Mouse (Mus musculus) MEL (cell line): ENCODE measurements around the gene Mbd6.

Source experiments
- CTCF ChIP-seq, 3 experiments: IDR thresholded peaks in 2 of 3; conservative IDR thresholded peaks in 1 of 3; 2 replicates each; pipeline ENCODE4 v1.5.1; 2011 to 2012; ENCODE audit warnings: low read length in 3 of 3, low read depth in 2 of 3, mild to moderate bottlenecking in 2 of 3, improper control_type of control experiment in 1 of 3, inconsistent platforms in 1 of 3, mixed read lengths in 1 of 3, moderate library complexity in 1 of 3; ENCODE audit not compliant: control insufficient read depth in 1 of 3, insufficient read depth in 1 of 3, poor library complexity in 1 of 3, severe bottlenecking in 1 of 3
- HCFC1 ChIP-seq: IDR thresholded peaks from 2 replicates; pipeline ENCODE4 v1.6.1; 2012; ENCODE audit warnings: low read depth, mild to moderate bottlenecking, inconsistent platforms, low read length, improper control_type of control experiment, moderate library complexity
- MEF2A ChIP-seq: IDR thresholded peaks from 2 replicates; pipeline ENCODE4 v1.6.1; 2014; ENCODE audit warnings: low read depth, mild to moderate bottlenecking, inconsistent platforms, low read length, improper control_type of control experiment; ENCODE audit not compliant: poor library complexity, insufficient replicate concordance, severe bottlenecking; ENCODE audit errors: extremely low read depth
- MYB ChIP-seq: IDR thresholded peaks from 2 replicates; pipeline ENCODE4 v1.6.1; 2011; ENCODE audit warnings: mild to moderate bottlenecking, low read depth, low read length, improper control_type of control experiment
- MYC ChIP-seq: IDR thresholded peaks from 2 replicates; pipeline ENCODE4 v1.6.1; 2011; ENCODE audit warnings: low read depth, mild to moderate bottlenecking, low read length, improper control_type of control experiment, moderate library complexity
- NELFE ChIP-seq: IDR thresholded peaks from 2 replicates; pipeline ENCODE4 v1.6.1; 2011; ENCODE audit warnings: low read depth, low read length, improper control_type of control experiment
- NRF1 ChIP-seq: IDR thresholded peaks from 2 replicates; pipeline ENCODE4 v1.6.1; 2014; ENCODE audit warnings: low read depth, mild to moderate bottlenecking, inconsistent platforms, low read length, improper control_type of control experiment, moderate library complexity; ENCODE audit not compliant: poor library complexity, insufficient read depth, severe bottlenecking
- POLR2A ChIP-seq, 2 experiments: IDR thresholded peaks; 2 replicates each; pipeline ENCODE4 v1.6.1; 2011 to 2012; ENCODE audit warnings: low read length in 2 of 2, mild to moderate bottlenecking in 2 of 2, control low read depth in 1 of 2, improper control_type of control experiment in 1 of 2, low read depth in 1 of 2, moderate library complexity in 1 of 2; ENCODE audit not compliant: control insufficient read depth in 1 of 2, insufficient read depth in 1 of 2, poor library complexity in 1 of 2
- POLR2AphosphoS5 ChIP-seq: IDR thresholded peaks from 2 replicates; pipeline ENCODE4 v1.6.1; 2012; ENCODE audit warnings: low read depth, borderline replicate concordance, mild to moderate bottlenecking, inconsistent platforms, low read length, moderate library complexity, mixed read lengths
- USF1 ChIP-seq: IDR thresholded peaks from 2 replicates; pipeline ENCODE4 v1.6.1; 2014; ENCODE audit warnings: low read depth, mild to moderate bottlenecking, inconsistent platforms, low read length, improper control_type of control experiment, moderate library complexity
- USF2 ChIP-seq, 2 experiments: IDR thresholded peaks; 2 replicates each; pipeline ENCODE4 v1.6.1; 2011 to 2012; ENCODE audit warnings: improper control_type of control experiment in 2 of 2, low read length in 2 of 2, borderline replicate concordance in 1 of 2, inconsistent platforms in 1 of 2, low read depth in 1 of 2, mild to moderate bottlenecking in 1 of 2; ENCODE audit not compliant: insufficient read depth in 1 of 2
- ZC3H11A ChIP-seq: IDR thresholded peaks from 2 replicates; pipeline ENCODE4 v1.6.1; 2012; ENCODE audit warnings: low read depth, mild to moderate bottlenecking, inconsistent platforms, low read length, improper control_type of control experiment
- ZKSCAN1 ChIP-seq: IDR thresholded peaks from 2 replicates; pipeline ENCODE4 v1.6.1; 2012; ENCODE audit warnings: low read depth, mild to moderate bottlenecking, inconsistent platforms, low read length, improper control_type of control experiment, moderate library complexity
- ZNF384 ChIP-seq: IDR thresholded peaks from 2 replicates; pipeline ENCODE4 v1.6.1; 2012; ENCODE audit warnings: low read depth, mild to moderate bottlenecking, inconsistent platforms, low read length, improper control_type of control experiment

- no peak for TF ChIP-seq ZNF384
- peak; percentile 6 to 54; a peak in 2 of 4 replicates for TF ChIP-seq POLR2A (IDR thresholded peaks at IDR 0.05; ENCODE audit: control insufficient read depth in 1 of 2, insufficient read depth in 1 of 2, low read depth in 1 of 2, low read length in 2 of 2, poor library complexity in 1 of 2)
- no peak for TF ChIP-seq CTCF (IDR thresholded peaks at IDR 0.05 in 2 of 3, conservative IDR thresholded peaks at IDR 0.05 in 1 of 3; ENCODE audit: control insufficient read depth in 1 of 3, insufficient read depth in 1 of 3, low read depth in 2 of 3, low read length in 3 of 3, poor library complexity in 1 of 3, severe bottlenecking in 1 of 3)
- TF ChIP-seq USF1 = no peak
- TF ChIP-seq MYB = peak; percentile 42; the same call in 1 of the 2 replicates
- TF ChIP-seq MEF2A = no peak
- TF ChIP-seq USF2 (IDR thresholded peaks at IDR 0.05; ENCODE audit: borderline replicate concordance in 1 of 2, insufficient read depth in 1 of 2, low read depth in 1 of 2, low read length in 2 of 2) = no peak
- peak; percentile 75 for TF ChIP-seq POLR2AphosphoS5
- TF ChIP-seq ZKSCAN1 = no peak
- TF ChIP-seq ZC3H11A = no peak
- TF ChIP-seq NELFE = no peak
- no peak for TF ChIP-seq MYC
- no peak for TF ChIP-seq NRF1
- TF ChIP-seq HCFC1 = no peak
Measured at GRCm38 (mm10) chr10:127295986-127296794, 7.4 kb upstream of the Mbd6 start.
